Mouse (Mus musculus) cerebellum, postnatal 36 days (tissue): ENCODE data around the gene Cidec.

ENCODE experiments used
- DNase-seq, 2 experiments: peaks; one replicate each; pipeline ENCODE4 v3.0.0; 2021 to 2022; ENCODE audit warnings: mixed read lengths in 2 of 2

Cidec gene

GRCm38 (mm10) chr6:113404649-113405448, 30.7 kb downstream of the Cidec start:
- DNase-seq = no peak

- no peak for DNase-seq
These were observed 33.5 kb downstream of the Cidec start for GRCm38 (mm10) chr6:113402094-113402493.

- no peak for DNase-seq
These were observed 39.1 kb downstream of the Cidec start for GRCm38 (mm10) chr6:113396270-113397030.

- no peak for DNase-seq
These were observed 40.1 kb downstream of the Cidec start for GRCm38 (mm10) chr6:113395501-113395900.

- DNase-seq = no peak
These were observed 40.7 kb downstream of the Cidec start for GRCm38 (mm10) chr6:113394811-113395210.

- no peak for DNase-seq
These were observed 41.6 kb downstream of the Cidec start for GRCm38 (mm10) chr6:113393951-113394350.

- peak; percentile 49 to 55 for DNase-seq
These were observed 43.0 kb downstream of the Cidec start for GRCm38 (mm10) chr6:113392387-113393071.

GRCm38 (mm10) chr6:113392015-113392386, 43.6 kb downstream of the Cidec start:
- no peak for DNase-seq

- no peak for DNase-seq
These were observed 44.8 kb downstream of the Cidec start for GRCm38 (mm10) chr6:113390715-113391114.

GRCm38 (mm10) chr6:113388960-113389359, 46.6 kb downstream of the Cidec start, which contains the start of gene Ttll3:
TSS of gene Ttll3 (plus strand) at chr6:113389260.
- no peak for DNase-seq

- DNase-seq = no peak
These were observed 49.5 kb downstream of the Cidec start for GRCm38 (mm10) chr6:113386025-113386424.

- no peak for DNase-seq
These were observed 50.3 kb downstream of the Cidec start for GRCm38 (mm10) chr6:113385160-113385714.

- no peak for DNase-seq
These were observed 51.1 kb downstream of the Cidec start for GRCm38 (mm10) chr6:113384351-113384927.

GRCm38 (mm10) chr6:113380480-113380879, 55.1 kb downstream of the Cidec start:
- DNase-seq = no peak

GRCm38 (mm10) chr6:113379246-113379645, 56.3 kb downstream of the Cidec start:
- DNase-seq = no peak

- peak; percentile 89 to 92 for DNase-seq
These were observed 57.8 kb downstream of the Cidec start, which contains the start of the genes Tada3 and Arpc4 for GRCm38 (mm10) chr6:113377496-113378385. TSS of gene Tada3 (minus strand) at chr6:113377883. TSS of gene Arpc4 (plus strand) at chr6:113378115.

- no peak for DNase-seq
These were observed 58.4 kb downstream of the Cidec start for GRCm38 (mm10) chr6:113377172-113377495.
